Mouse (Mus musculus) lung, adult 2 months (tissue): Measurements from ENCODE around the gene Rtp3.

Experiments
- CTCF ChIP-seq: fragments of 200-500 bp; IDR thresholded peaks from 2 replicates; pipeline ENCODE4 v1.5.1; 2011; ENCODE audit warnings: mild to moderate bottlenecking, low read length, control low read depth; ENCODE audit not compliant: insufficient read depth
- POLR2A ChIP-seq: fragments of 200-500 bp; IDR thresholded peaks from 2 replicates; pipeline ENCODE4 v1.6.1; 2011; ENCODE audit warnings: low read depth, mild to moderate bottlenecking, control low read depth, low read length, borderline replicate concordance; ENCODE audit errors: extremely low read depth

GRCm38 (mm10) chr9:110984096-110984495 lies 6.3 kb downstream of the Rtp3 start:
- TF ChIP-seq CTCF (no peak), POLR2A (no peak)
